Mouse (Mus musculus) heart, embryonic 11.5 days (tissue): ENCODE measurements around the gene Rab3b. TPM values are rescaled to one million over a fixed set of nuclear protein-coding genes. Genes with fewer than 3 reads are reported as not detected.

Experiments used
- ATAC-seq: fragments of 200-750 bp; cut with Nextera tagmentation; replicated peaks from 2 replicates; pipeline ENCODE4 v1.8.0; 2017; ENCODE audit warnings: moderate library complexity; ENCODE audit not compliant: insufficient number of reproducible peaks, low FRiP score, low TSS enrichment
- H3K27ac ChIP-seq: fragments of 300-500 bp; sonication (generic); 2 replicates; pipeline ENCODE4 v1.5.1; 2014; ENCODE audit warnings: mild to moderate bottlenecking, low read depth, low read length
- H3K27me3 ChIP-seq: fragments of 300-500 bp; sonication (generic); 2 replicates; pipeline ENCODE4 v1.6.1; 2014; ENCODE audit warnings: mild to moderate bottlenecking, low read length, mixed read lengths; ENCODE audit not compliant: control insufficient read depth, insufficient read depth
- H3K36me3 ChIP-seq: fragments of 300-500 bp; sonication (generic); 2 replicates; pipeline ENCODE4 v1.6.1; 2014; ENCODE audit warnings: mild to moderate bottlenecking, low read length, moderate library complexity, mixed read lengths; ENCODE audit not compliant: control insufficient read depth, insufficient read depth
- H3K4me1 ChIP-seq: fragments of 300-500 bp; sonication (generic); 2 replicates; pipeline ENCODE4 v1.6.1; 2014; ENCODE audit warnings: low read length; ENCODE audit not compliant: control insufficient read depth, insufficient read depth
- H3K4me2 ChIP-seq: fragments of 300-500 bp; sonication (generic); 2 replicates; pipeline ENCODE4 v1.6.1; 2014; ENCODE audit warnings: mild to moderate bottlenecking, moderate library complexity
- H3K4me3 ChIP-seq: fragments of 300-500 bp; sonication (generic); 2 replicates; pipeline ENCODE4 v1.5.1; 2014; ENCODE audit warnings: low read depth, low read length
- H3K9ac ChIP-seq: fragments of 300-500 bp; sonication (generic); 2 replicates; pipeline ENCODE4 v1.6.1; 2014; ENCODE audit warnings: mild to moderate bottlenecking, low read depth, low read length, moderate library complexity
- H3K9me3 ChIP-seq: fragments of 300-500 bp; sonication (generic); replicated peaks from 2 replicates; pipeline ENCODE4 v1.6.1; 2016; ENCODE audit warnings: low read length; ENCODE audit not compliant: control insufficient read depth
- WGBS: fragments of 180-500 bp; shearing (Covaris S2); extraction: QIAGEN DNeasy Blood & Tissue Kit; methylation state at CpG from one replicate; pipeline ENCODE4 v1.1.7; 2014; ENCODE audit not compliant: insufficient replicate concordance; 5-methylcytosine and 5-hydroxymethylcytosine counted together
- polyA plus RNA-seq: library from polyadenylated mRNA; unstranded; fragments of >200 nt; fragmentation: Nextera tagmentation; extraction: Ambion mirVana; gene quantifications from 2 replicates; pipeline ENCODE4 v1.2.1, GENCODE M21; 2014

Gene Rab3b
- polyA plus RNA-seq, 1 experiment from 2014 or later: 11.1 TPM

GRCm38 (mm10) chr4:108950201-108950600, 71.3 kb downstream of the Rab3b start:
- no peak for ATAC-seq
- H3K4me1 ChIP-seq: no peaks in the 10 kb centered on the region
- H3K9ac ChIP-seq: no peak overlapping the region
- no peaks in the 10 kb centered on the region for H3K9me3 ChIP-seq
- no peaks in the 10 kb centered on the region for H3K36me3 ChIP-seq
- whole genome bisulfite sequencing: 85% methylated on average over 1 of the region's 1 CpGs
- no peak overlapping the region for H3K4me3 ChIP-seq
- H3K27ac ChIP-seq: no peak overlapping the region
- H3K27me3 ChIP-seq: no peaks in the 10 kb centered on the region
- no peak overlapping the region for H3K4me2 ChIP-seq

DNA sequence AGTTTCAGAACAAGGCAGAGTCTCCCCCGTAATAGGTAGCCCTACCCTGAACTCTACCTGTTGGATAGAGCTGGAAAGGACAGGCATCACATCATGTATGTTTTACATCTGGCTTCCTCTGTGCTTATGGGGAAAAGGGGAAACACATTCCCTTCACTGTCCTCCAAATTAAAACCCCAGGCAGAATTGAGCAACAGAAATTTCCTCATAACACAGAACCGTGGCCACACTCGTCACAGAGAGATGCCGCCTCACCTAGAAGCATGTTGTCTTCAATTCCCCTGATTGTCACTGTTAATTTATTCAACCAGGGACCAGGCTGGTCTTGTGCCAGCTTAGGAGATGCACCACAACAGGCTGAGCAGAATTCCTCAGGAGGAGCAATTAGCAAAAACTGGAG, 72.8 kb downstream of the Rab3b start:
- Histone ChIP-seq H3K9me3 (no peaks in the 10 kb centered on the region), H3K4me1 (no peaks in the 10 kb centered on the region), H3K4me2 (no peak overlapping the region), H3K4me3 (no peak overlapping the region), H3K9ac (no peak overlapping the region), H3K27ac (no peak overlapping the region), H3K36me3 (no peaks in the 10 kb centered on the region), H3K27me3 (no peaks in the 10 kb centered on the region)
- WGBS: 87% methylated on average over 4 of the region's 4 CpGs
- no peak for ATAC-seq

DNA sequence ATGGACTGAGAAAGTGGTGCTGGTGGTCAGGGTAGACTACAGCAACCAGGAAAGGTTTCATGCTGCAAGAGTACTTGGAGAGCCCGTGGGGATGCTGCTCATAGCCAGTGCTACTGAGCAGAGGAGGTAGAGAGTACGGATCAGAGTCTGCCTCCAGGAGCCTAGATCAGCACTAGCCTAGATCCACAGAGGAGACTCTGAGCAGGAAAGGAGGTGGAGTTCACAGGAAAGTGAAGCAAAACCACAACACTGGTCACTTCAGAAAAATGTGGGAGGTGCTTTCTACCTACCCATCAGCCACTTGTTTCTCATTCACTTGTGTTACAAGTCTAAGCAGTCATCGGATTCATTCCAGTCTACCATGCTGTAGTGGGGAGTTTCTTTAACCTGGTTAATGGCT, 80.8 kb downstream of the Rab3b start:
- Histone ChIP-seq H3K27ac (no peak overlapping the region), H3K9ac (no peak overlapping the region), H3K27me3 (no peaks in the 10 kb centered on the region), H3K4me3 (no peak overlapping the region), H3K9me3 (no peaks in the 10 kb centered on the region), H3K4me1 (no peaks in the 10 kb centered on the region), H3K36me3 (no peaks in the 10 kb centered on the region), H3K4me2 (no peak overlapping the region)
- 87% methylated on average over 3 of the region's 3 CpGs for WGBS
- no peak for ATAC-seq

- no peak overlapping the region for H3K4me2 ChIP-seq
These were observed 82.0 kb downstream of the Rab3b start for GRCm38 (mm10) chr4:108960619-108961460.

GRCm38 (mm10) chr4:108963017-108963416, 84.2 kb downstream of the Rab3b start:
- Histone ChIP-seq H3K4me1 (no peaks in the 10 kb centered on the region), H3K4me3 (no peak overlapping the region), H3K9me3 (no peaks in the 10 kb centered on the region), H3K27me3 (no peaks in the 10 kb centered on the region), H3K4me2 (no peak overlapping the region), H3K9ac (no peak overlapping the region), H3K36me3 (no peaks in the 10 kb centered on the region), H3K27ac (no peak overlapping the region)
- WGBS: 85% methylated on average over 6 of the region's 6 CpGs
- ATAC-seq: no peak

More at GRCm38 (mm10) chr4:108960619-108961460, 82.0 kb downstream of the Rab3b start:
- no peaks in the 10 kb centered on the region for H3K36me3 ChIP-seq
- ATAC-seq: no peak
- H3K4me3 ChIP-seq: no peak overlapping the region
- no peak overlapping the region for H3K27ac ChIP-seq
- H3K9ac ChIP-seq: no peak overlapping the region
- WGBS: 77% methylated on average over 4 of the region's 4 CpGs
- H3K4me1 ChIP-seq: no peaks in the 10 kb centered on the region
- no peaks in the 10 kb centered on the region for H3K27me3 ChIP-seq
- no peaks in the 10 kb centered on the region for H3K9me3 ChIP-seq

- no peak overlapping the region for H3K27ac ChIP-seq
- H3K9ac ChIP-seq: no peak overlapping the region
- no peaks in the 10 kb centered on the region for H3K36me3 ChIP-seq
- no peaks in the 10 kb centered on the region for H3K4me1 ChIP-seq
- no peaks in the 10 kb centered on the region for H3K27me3 ChIP-seq
- ATAC-seq: no peak
- H3K9me3 ChIP-seq: no peaks in the 10 kb centered on the region
- no peak overlapping the region for H3K4me3 ChIP-seq
- 28% methylated on average over 3 of the region's 3 CpGs for WGBS
- no peak overlapping the region for H3K4me2 ChIP-seq
These were observed 90.7 kb downstream of the Rab3b start for GRCm38 (mm10) chr4:108969517-108969916.

DNA sequence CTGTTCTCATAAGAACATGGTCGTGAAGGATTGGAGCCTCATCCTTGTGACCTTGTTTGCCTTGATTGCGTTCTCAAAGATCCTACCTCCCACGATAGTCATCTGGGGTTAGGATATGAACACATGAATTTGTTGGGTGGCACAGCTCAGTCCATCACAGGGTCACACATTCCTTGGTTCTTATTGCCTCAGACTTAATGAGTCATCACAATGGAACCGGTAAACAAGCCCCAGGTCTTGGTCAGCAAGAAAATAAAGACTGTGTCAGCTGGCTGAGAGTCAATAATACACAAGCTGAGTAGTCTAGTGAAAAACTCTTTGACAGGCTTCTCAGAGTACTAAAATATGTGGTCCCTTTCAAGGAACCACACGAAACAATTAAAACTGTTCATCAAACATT, 92.2 kb downstream of the Rab3b start:
- Histone ChIP-seq H3K27me3 (no peaks in the 10 kb centered on the region), H3K9me3 (no peaks in the 10 kb centered on the region), H3K4me2 (no peak overlapping the region), H3K9ac (no peak overlapping the region), H3K36me3 (no peaks in the 10 kb centered on the region), H3K4me3 (no peak overlapping the region), H3K4me1 (no peaks in the 10 kb centered on the region), H3K27ac (no peak overlapping the region)
- 74% methylated on average over 5 of the region's 5 CpGs for WGBS
- no peak for ATAC-seq

GRCm38 (mm10) chr4:108976458-108977071, 97.7 kb downstream of the Rab3b start:
- H3K27ac ChIP-seq: no peak overlapping the region
- WGBS: 40% methylated on average over 6 of the region's 6 CpGs
- no peaks in the 10 kb centered on the region for H3K4me1 ChIP-seq
- H3K9ac ChIP-seq: no peak overlapping the region
- no peak overlapping the region for H3K4me2 ChIP-seq
- no peak overlapping the region for H3K4me3 ChIP-seq
- H3K36me3 ChIP-seq: no peaks in the 10 kb centered on the region
- H3K27me3 ChIP-seq: no peaks in the 10 kb centered on the region
- no peaks in the 10 kb centered on the region for H3K9me3 ChIP-seq
- no peak for ATAC-seq
